Mouse (Mus musculus): ENCODE data around the gene Rpf1. TPM values are rescaled to one million over a fixed set of nuclear protein-coding genes. Genes with fewer than 3 reads are reported as not detected.
A peak's percentile ranks its signal among the peaks of the same experiment; 100 is the strongest.

Rpf1 gene
- polyA plus RNA-seq, 1 experiment from 2014 or later = 57.0 TPM

DNA sequence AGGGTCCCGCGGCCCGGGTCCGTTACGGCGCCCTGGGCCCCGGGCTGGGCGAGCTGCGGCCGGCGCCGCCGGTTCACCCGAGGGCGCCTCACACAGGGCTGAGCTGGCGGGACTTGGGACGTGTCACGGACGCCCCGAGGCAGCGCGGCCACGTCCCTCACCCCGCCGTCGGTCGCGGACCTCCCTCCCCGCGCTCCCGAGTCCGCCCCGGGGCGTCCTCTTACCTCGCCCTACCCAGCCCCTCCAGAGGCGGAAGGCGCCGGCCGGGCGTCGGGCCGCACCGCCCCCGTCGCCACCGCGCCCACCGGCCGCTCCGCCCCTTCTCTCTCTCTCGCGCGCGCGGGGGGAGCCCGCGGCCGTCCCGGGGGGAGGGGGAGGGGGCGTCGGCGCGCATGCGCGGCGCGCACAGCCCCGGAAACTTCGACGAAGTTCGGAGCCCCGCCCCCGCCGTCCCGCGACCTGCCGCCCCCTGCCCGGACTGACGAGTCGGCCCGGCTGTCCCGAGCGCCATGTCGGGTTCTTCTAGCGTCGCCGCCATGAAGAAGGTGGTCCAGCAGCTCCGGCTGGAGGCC, 21.7 kb downstream of the Rpf1 start, which contains the start of the genes Spata1 and Gng5:
Gene Spata1, minus strand, starts transcription at position 323 of the 572 bp plus-strand sequence.
Gene Gng5, plus strand, starts transcription at position 377 of the 572 bp plus-strand sequence.
- peaks cover 12% of the 10 kb centered on the region for H3K36me3 ChIP-seq
- peak within 1 kb of the TSS; percentile 97 for H3K27ac ChIP-seq
- peak; percentile 96 for ATAC-seq (ENCODE audit: borderline replicate concordance, extremely low read depth, low FRiP score, low TSS enrichment)
- H3K4me1 ChIP-seq = peaks cover 24% of the 10 kb centered on the region
- H3K9ac ChIP-seq = peak within 1 kb of the TSS; percentile 80
- peak within 1 kb of the TSS; percentile 70 for H3K4me2 ChIP-seq
- under 1% methylated on average over 66 of the region's 88 CpGs for WGBS
- H3K27me3 ChIP-seq = no peaks in the 10 kb centered on the region
- no peaks in the 10 kb centered on the region for H3K9me3 ChIP-seq
- H3K4me3 ChIP-seq = peak within 1 kb of the TSS; percentile 84

DNA sequence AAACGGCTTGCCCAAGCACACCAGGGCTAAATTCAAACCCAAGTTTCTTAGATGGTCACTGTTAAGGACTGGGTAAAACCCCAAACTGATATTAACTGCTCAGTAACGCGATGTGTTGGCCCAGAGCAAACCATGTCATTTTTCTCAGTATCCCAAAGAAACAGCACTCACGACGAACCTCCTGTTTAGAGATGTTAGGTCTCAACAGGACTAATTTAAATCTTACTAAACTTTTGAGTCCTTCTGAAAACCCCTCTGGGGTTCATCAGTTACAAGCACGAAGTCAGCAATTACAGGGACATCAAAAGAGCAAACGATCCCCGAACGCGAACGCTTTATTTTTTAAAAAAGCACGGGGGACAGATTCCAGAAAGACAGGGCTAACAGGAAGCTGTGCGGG, 22.2 kb downstream of the Rpf1 start:
- peaks cover 10% of the 10 kb centered on the region for H3K36me3 ChIP-seq
- H3K27ac ChIP-seq = peak overlapping the region; percentile 97
- peaks cover 24% of the 10 kb centered on the region for H3K4me1 ChIP-seq
- ATAC-seq (ENCODE audit: borderline replicate concordance, extremely low read depth, low FRiP score, low TSS enrichment) = no peak
- H3K27me3 ChIP-seq = no peaks in the 10 kb centered on the region
- H3K4me2 ChIP-seq = peak overlapping the region; percentile 55
- WGBS = 2% methylated on average over 13 of the region's 13 CpGs
- peak overlapping the region; percentile 74 for H3K9ac ChIP-seq
- H3K4me3 ChIP-seq = peak overlapping the region; percentile 84
- H3K9me3 ChIP-seq = no peaks in the 10 kb centered on the region

DNA sequence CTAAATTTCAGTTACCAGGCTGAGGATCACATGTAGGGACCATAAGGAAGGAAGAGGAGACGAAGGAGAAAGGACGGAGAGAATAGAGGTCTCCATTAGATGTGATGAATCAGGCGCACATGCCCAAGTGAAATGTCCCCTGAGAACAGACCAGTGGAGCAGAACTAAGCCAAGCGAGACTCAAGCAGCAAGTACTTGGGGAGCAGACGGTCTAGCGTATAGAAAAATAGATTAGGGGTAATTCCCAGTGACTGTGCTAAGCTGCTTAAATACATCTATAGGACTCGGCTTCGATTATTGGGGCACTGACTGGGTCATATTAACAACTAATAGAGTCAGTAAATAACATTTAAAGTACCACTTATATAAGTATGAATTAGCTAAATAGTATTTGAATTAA, 26.3 kb downstream of the Rpf1 start:
- no peak overlapping the region for H3K4me2 ChIP-seq
- ATAC-seq (ENCODE audit: borderline replicate concordance, extremely low read depth, low FRiP score, low TSS enrichment) = no peak
- no peak overlapping the region for H3K27ac ChIP-seq
- H3K4me1 ChIP-seq = peaks cover 5% of the 10 kb centered on the region; the same call in 1 of the 2 replicates
- H3K9ac ChIP-seq = no peak overlapping the region
- H3K4me3 ChIP-seq = no peak overlapping the region
- no peaks in the 10 kb centered on the region for H3K27me3 ChIP-seq
- WGBS = 89% methylated on average over 8 of the region's 8 CpGs
- H3K36me3 ChIP-seq = no peaks in the 10 kb centered on the region
- no peaks in the 10 kb centered on the region for H3K9me3 ChIP-seq

DNA sequence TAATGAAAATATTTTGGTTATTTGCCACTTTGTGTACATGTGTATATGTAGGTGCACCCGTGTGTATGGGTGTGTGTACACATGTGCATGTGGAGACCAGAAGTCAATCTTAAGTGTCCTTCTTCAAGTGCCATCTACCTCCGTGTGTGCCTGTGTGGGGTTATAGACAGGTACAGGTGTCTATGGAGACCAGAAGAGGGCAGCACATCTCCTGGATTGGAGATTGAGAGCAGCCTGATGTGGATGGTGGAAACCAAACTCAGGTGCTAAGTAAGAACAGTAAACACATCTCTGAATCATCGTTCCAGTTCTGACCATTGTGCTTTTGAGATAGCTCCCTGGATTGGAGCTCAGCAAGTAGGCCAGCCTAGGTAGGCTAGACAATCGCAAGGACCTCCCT, 34.8 kb downstream of the Rpf1 start:
- no peak for ATAC-seq (ENCODE audit: borderline replicate concordance, extremely low read depth, low FRiP score, low TSS enrichment)
- Histone ChIP-seq H3K36me3 (no peaks in the 10 kb centered on the region), H3K9ac (no peak overlapping the region), H3K27ac (no peak overlapping the region), H3K9me3 (no peaks in the 10 kb centered on the region), H3K4me1 (no peaks in the 10 kb centered on the region), H3K4me2 (no peak overlapping the region), H3K27me3 (no peaks in the 10 kb centered on the region), H3K4me3 (no peak overlapping the region)
- WGBS = 76% methylated on average over 4 of the region's 4 CpGs

DNA sequence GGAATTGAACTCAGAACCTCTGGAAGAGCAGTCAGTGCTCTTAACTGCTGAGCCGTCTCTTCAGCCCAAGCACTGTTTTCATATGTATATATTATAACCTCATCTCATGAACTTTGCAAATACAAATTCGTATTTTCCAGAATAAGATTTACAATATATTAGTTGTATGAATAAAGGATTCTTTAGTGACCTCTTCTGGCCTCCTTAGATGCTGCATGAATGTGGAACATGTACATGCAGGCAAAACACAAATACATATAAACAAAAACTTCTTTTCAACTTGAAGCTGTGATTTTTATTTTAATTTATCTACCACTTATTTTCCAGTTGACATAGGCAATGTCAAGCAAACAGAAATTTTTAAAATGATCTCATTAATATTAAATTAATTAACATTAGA, 39.2 kb downstream of the Rpf1 start:
- Histone ChIP-seq H3K27me3 (no peaks in the 10 kb centered on the region), H3K4me3 (no peak overlapping the region), H3K36me3 (no peaks in the 10 kb centered on the region), H3K4me1 (no peaks in the 10 kb centered on the region), H3K4me2 (no peak overlapping the region), H3K9ac (no peak overlapping the region), H3K27ac (no peak overlapping the region), H3K9me3 (no peaks in the 10 kb centered on the region)
- ATAC-seq (ENCODE audit: borderline replicate concordance, extremely low read depth, low FRiP score, low TSS enrichment) = no peak
- 51% methylated on average over 2 of the region's 2 CpGs for WGBS

DNA sequence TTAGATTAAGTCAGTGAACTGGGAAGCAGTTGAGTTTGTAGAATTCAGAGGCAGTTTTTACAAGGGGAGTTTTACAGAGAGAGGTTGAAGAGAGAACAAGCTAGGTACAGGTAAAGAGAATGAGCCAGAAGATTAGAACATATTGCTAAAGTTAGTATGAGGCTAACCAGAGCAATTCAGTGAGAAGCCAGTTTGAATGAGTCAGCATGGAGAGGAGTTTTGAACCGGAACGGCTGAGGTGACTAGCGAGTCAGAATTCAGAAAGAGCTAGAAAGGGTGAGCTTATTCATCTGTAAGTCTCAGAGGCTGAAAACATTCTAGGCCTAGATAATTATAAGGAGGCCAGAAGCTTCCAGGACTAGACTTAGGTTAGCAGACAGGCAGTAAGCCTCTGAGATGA, 46.8 kb downstream of the Rpf1 start:
- no peak for ATAC-seq (ENCODE audit: borderline replicate concordance, extremely low read depth, low FRiP score, low TSS enrichment)
- 95% methylated on average over 3 of the region's 3 CpGs for WGBS

DNA sequence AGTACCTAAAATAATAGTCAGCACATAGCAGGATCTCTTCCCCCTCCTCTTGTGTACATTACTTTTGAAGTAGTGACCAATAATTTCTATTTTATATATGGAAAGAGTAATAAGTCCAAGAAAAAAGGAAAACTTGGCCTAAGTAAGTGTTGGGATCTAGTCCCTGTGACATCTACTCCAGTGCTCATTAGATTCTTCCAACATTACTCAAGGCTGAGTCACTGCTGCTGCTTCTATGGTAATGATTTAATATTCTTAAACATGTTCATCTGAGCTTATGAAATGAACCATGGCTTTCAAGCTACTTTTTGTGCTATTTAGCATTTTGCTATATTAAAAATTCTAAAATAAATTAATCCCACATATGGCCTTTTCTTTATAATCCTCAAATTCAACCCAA, 47.5 kb downstream of the Rpf1 start:
- no peak for ATAC-seq (ENCODE audit: borderline replicate concordance, extremely low read depth, low FRiP score, low TSS enrichment)
- no peaks in the 10 kb centered on the region for H3K27me3 ChIP-seq

More for the DNA sequence above, 46.8 kb downstream of the Rpf1 start:
- H3K4me1 ChIP-seq = no peaks in the 10 kb centered on the region
- H3K36me3 ChIP-seq = no peaks in the 10 kb centered on the region
- H3K4me3 ChIP-seq = no peak overlapping the region
- H3K9me3 ChIP-seq = no peaks in the 10 kb centered on the region
- H3K9ac ChIP-seq = no peak overlapping the region
- H3K4me2 ChIP-seq = no peak overlapping the region
- no peaks in the 10 kb centered on the region for H3K27me3 ChIP-seq
- no peak overlapping the region for H3K27ac ChIP-seq

DNA sequence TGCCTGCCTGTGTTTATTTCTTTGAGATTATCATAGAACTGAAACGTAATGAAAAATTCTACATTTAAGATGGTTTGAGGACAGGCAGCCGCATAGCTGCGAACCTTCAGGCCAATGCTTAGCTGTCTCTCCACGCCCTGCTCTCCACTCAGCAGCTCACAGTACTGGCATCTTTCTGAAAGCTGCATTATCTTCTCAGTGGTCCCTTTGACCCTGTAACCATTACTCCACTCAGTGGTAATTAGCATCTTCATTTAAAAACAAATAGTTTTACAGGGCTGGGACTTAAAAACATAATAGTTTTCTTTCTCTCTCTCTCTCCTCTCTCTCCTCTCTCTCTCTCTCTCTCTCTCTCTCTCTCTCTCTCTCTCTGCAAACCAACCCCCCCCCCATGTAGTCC, 48.6 kb downstream of the Rpf1 start:
- H3K27ac ChIP-seq = no peak overlapping the region
- H3K9ac ChIP-seq = no peak overlapping the region
- H3K9me3 ChIP-seq = no peaks in the 10 kb centered on the region
- no peaks in the 10 kb centered on the region for H3K27me3 ChIP-seq
- H3K36me3 ChIP-seq = no peaks in the 10 kb centered on the region
- H3K4me2 ChIP-seq = no peak overlapping the region
- H3K4me3 ChIP-seq = no peak overlapping the region
- H3K4me1 ChIP-seq = no peaks in the 10 kb centered on the region
- no peak for ATAC-seq (ENCODE audit: borderline replicate concordance, extremely low read depth, low FRiP score, low TSS enrichment)
- WGBS = 62% methylated on average over 4 of the region's 4 CpGs

More for the DNA sequence above, 47.5 kb downstream of the Rpf1 start:
- Histone ChIP-seq H3K4me2 (no peak overlapping the region), H3K4me3 (no peak overlapping the region), H3K9me3 (no peaks in the 10 kb centered on the region), H3K36me3 (no peaks in the 10 kb centered on the region), H3K4me1 (no peaks in the 10 kb centered on the region), H3K27ac (no peak overlapping the region), H3K9ac (no peak overlapping the region)

DNA sequence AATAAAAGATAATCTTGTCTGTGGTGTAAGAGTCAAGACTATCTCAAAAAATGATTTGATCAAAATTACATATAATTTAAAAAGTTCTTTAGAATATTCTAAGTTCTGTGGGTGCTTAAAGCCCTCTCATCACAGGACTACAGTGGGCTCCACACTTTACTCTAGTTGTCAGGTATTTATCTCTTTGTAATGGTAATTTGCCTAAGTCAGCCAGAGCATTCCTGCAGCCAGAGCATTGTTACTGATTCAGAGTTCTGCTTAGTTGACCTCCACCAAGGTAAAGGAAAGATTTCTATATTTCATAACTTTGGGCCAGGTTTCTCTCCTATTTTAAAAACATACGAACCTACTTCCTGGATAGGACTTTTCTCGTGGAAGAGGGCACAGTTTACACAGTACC, 52.0 kb downstream of the Rpf1 start:
- no peaks in the 10 kb centered on the region for H3K36me3 ChIP-seq
- 67% methylated on average over 2 of the region's 2 CpGs for WGBS
- H3K4me2 ChIP-seq = no peak overlapping the region
- no peaks in the 10 kb centered on the region for H3K4me1 ChIP-seq
- no peaks in the 10 kb centered on the region for H3K9me3 ChIP-seq
- no peak overlapping the region for H3K4me3 ChIP-seq
- H3K27me3 ChIP-seq = no peaks in the 10 kb centered on the region
- no peak overlapping the region for H3K27ac ChIP-seq
- H3K9ac ChIP-seq = no peak overlapping the region
- ATAC-seq (ENCODE audit: borderline replicate concordance, extremely low read depth, low FRiP score, low TSS enrichment) = no peak

DNA sequence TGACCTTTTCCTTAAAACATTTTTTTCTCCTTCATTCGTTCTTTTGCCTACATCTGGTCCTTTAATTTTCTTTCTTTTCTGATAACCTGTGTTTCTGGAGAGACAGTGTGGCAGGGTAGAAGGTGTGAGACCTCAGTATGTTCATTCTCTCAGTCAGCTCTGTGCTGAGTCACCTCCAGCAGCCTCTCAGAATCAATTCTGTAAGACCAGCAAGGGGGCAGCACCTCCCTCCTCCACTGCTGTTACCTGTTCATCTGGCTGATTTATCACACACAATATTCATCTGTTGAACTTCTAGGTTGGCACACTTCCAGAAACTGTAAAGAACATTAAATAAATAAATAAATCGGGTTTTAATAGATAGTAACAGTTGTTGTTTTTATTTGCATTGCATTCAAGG, 58.3 kb downstream of the Rpf1 start:
- H3K27me3 ChIP-seq = no peaks in the 10 kb centered on the region
- no peaks in the 10 kb centered on the region for H3K4me1 ChIP-seq
- ATAC-seq (ENCODE audit: borderline replicate concordance, extremely low read depth, low FRiP score, low TSS enrichment) = no peak
- H3K36me3 ChIP-seq = no peaks in the 10 kb centered on the region
- no peak overlapping the region for H3K4me2 ChIP-seq
- no peak overlapping the region for H3K4me3 ChIP-seq
- WGBS = 47% methylated on average over 2 of the region's 2 CpGs
- H3K27ac ChIP-seq = no peak overlapping the region
- no peak overlapping the region for H3K9ac ChIP-seq
- no peaks in the 10 kb centered on the region for H3K9me3 ChIP-seq

Other genes with a start within 250 kb of the Rpf1 start
- 31.4 and 33.5 TPM in 2 replicates for gene Ssx2ip, start 116.8 kb downstream of the Rpf1 start, polyA plus RNA-seq (2015; fragmentation: Nextera tagmentation; extraction: Ambion mirVana)
- 10.0 and 11.1 TPM in 2 replicates for gene Ctbs, start 71.6 kb downstream of the Rpf1 start, polyA plus RNA-seq (2015; fragmentation: Nextera tagmentation; extraction: Ambion mirVana)
- 4.7 TPM in 2 replicates for gene Spata1, start 21.7 kb downstream of the Rpf1 start, polyA plus RNA-seq (2015; fragmentation: Nextera tagmentation; extraction: Ambion mirVana)
- 888 and 929 TPM in 2 replicates for gene Gng5, start 21.6 kb downstream of the Rpf1 start, polyA plus RNA-seq (2015; fragmentation: Nextera tagmentation; extraction: Ambion mirVana)
- gene Uox, start 49.0 kb upstream of the Rpf1 start, polyA plus RNA-seq (2015; fragmentation: Nextera tagmentation; extraction: Ambion mirVana) = 0.12 and 0.39 TPM in 2 replicates
- gene Dnase2b, start 94.2 kb upstream of the Rpf1 start, polyA plus RNA-seq (2015; fragmentation: Nextera tagmentation; extraction: Ambion mirVana) = not detected in 2 replicates
- gene 4930503B20Rik, start 129.9 kb upstream of the Rpf1 start, polyA plus RNA-seq (2015; fragmentation: Nextera tagmentation; extraction: Ambion mirVana) = 0.08 and 0.12 TPM in 2 replicates
- gene Samd13, start 164.2 kb upstream of the Rpf1 start, polyA plus RNA-seq (2015; fragmentation: Nextera tagmentation; extraction: Ambion mirVana) = 1.1 and 1.2 TPM in 2 replicates

Measured in lung, embryonic 15.5 days (tissue).